Mouse (Mus musculus) cortical plate, adult 2 months (tissue): ENCODE measurements around the gene Samd4. TPM values are rescaled to one million over a fixed set of nuclear protein-coding genes. Genes with fewer than 3 reads are reported as not detected.

Source experiments
- H3K27ac ChIP-seq: fragments of 200-500 bp; 2 replicates; pipeline ENCODE4 v1.5.1; 2012; ENCODE audit warnings: low read length, control low read depth, inconsistent platforms; ENCODE audit not compliant: insufficient read depth
- H3K4me1 ChIP-seq: fragments of 200-500 bp; 2 replicates; pipeline ENCODE4 v1.6.1; 2011; ENCODE audit warnings: low read length; ENCODE audit not compliant: control insufficient read depth, insufficient read depth
- H3K4me3 ChIP-seq: fragments of 200-500 bp; 2 replicates; pipeline ENCODE4 v1.5.1; 2011; ENCODE audit warnings: mild to moderate bottlenecking, low read length, control low read depth; ENCODE audit not compliant: insufficient read depth
- CTCF ChIP-seq: fragments of 200-500 bp; IDR thresholded peaks from 2 replicates; pipeline ENCODE4 v1.5.1; 2011; ENCODE audit warnings: mild to moderate bottlenecking, control low read depth, low read length; ENCODE audit not compliant: insufficient read depth; ENCODE audit errors: extremely low read depth
- POLR2A ChIP-seq: fragments of 200-500 bp; IDR thresholded peaks from 2 replicates; pipeline ENCODE4 v1.6.1; 2011; ENCODE audit warnings: mild to moderate bottlenecking, low read length, control low read depth; ENCODE audit not compliant: insufficient read depth; ENCODE audit errors: extremely low read depth
- polyA plus RNA-seq: library from polyadenylated mRNA; depleted of rRNA; stranded (reverse); fragments of >200 nt; gene quantifications from 2 replicates; pipeline ENCODE4 v1.2.3, GENCODE M21; 2012; rRNA removed

Gene Samd4
- polyA plus RNA-seq, 1 experiment = 14.0 TPM

GRCm38 (mm10) chr14:47133948-47134347, 251.3 kb downstream of the Samd4 start:
- Histone ChIP-seq H3K4me3 (no peak overlapping the region), H3K27ac (no peak overlapping the region), H3K4me1 (no peaks in the 10 kb centered on the region)
- no peak for TF ChIP-seq CTCF
- TF ChIP-seq POLR2A = no peak

- H3K4me1 ChIP-seq = no peaks in the 10 kb centered on the region
- H3K4me3 ChIP-seq = no peak overlapping the region
- no peak for TF ChIP-seq POLR2A
- TF ChIP-seq CTCF = no peak
- no peak overlapping the region for H3K27ac ChIP-seq
These were observed 254.0 kb downstream of the Samd4 start for GRCm38 (mm10) chr14:47136637-47137036.

- Histone ChIP-seq H3K27ac (no peak overlapping the region), H3K4me1 (no peaks in the 10 kb centered on the region), H3K4me3 (no peak overlapping the region)
- TF ChIP-seq POLR2A (no peak), CTCF (no peak)
These were observed 256.2 kb downstream of the Samd4 start for GRCm38 (mm10) chr14:47138853-47139252.

- Histone ChIP-seq H3K27ac (no peak overlapping the region), H3K4me1 (no peaks in the 10 kb centered on the region), H3K4me3 (no peak overlapping the region)
- TF ChIP-seq POLR2A (no peak), CTCF (no peak)
These were observed 261.7 kb downstream of the Samd4 start for GRCm38 (mm10) chr14:47144326-47144725.

GRCm38 (mm10) chr14:47151306-47151705, 268.7 kb downstream of the Samd4 start:
- no peak for TF ChIP-seq POLR2A
- TF ChIP-seq CTCF = no peak
- Histone ChIP-seq H3K4me1 (no peaks in the 10 kb centered on the region), H3K4me3 (no peak overlapping the region), H3K27ac (no peak overlapping the region)

- TF ChIP-seq POLR2A (no peak), CTCF (no peak)
- Histone ChIP-seq H3K27ac (no peak overlapping the region), H3K4me1 (no peaks in the 10 kb centered on the region), H3K4me3 (no peak overlapping the region)
These were observed 271.6 kb downstream of the Samd4 start for GRCm38 (mm10) chr14:47154303-47154702.

Other genes with a start within 250 kb of the Samd4 start
- 0.68 and 1.1 TPM in 2 replicates for gene Cdkn3, start 122.3 kb upstream of the Samd4 start, polyA plus RNA-seq
- 106 and 114 TPM in 2 replicates for gene Cnih1, start 94.4 kb upstream of the Samd4 start, polyA plus RNA-seq
- gene Gmfb, start 60.6 kb upstream of the Samd4 start, polyA plus RNA-seq = 82.0 and 83.9 TPM in 2 replicates
- gene Cgrrf1, start 50.7 kb upstream of the Samd4 start, polyA plus RNA-seq = 42.1 and 44.6 TPM in 2 replicates